Mouse (Mus musculus) v-Abl transformed pro-B cells (cell line): ENCODE data around the gene Gnb5.

Source experiments
- in situ Hi-C, 2 experiments: fragments of 400-800 bp; cut with MboI; formaldehyde crosslinking; loops; one replicate each; pipeline ENCODE4 v1.15.1; 2025; ENCODE audit not compliant: unreplicated experiment in 2 of 2

The Gnb5 gene

DNA sequence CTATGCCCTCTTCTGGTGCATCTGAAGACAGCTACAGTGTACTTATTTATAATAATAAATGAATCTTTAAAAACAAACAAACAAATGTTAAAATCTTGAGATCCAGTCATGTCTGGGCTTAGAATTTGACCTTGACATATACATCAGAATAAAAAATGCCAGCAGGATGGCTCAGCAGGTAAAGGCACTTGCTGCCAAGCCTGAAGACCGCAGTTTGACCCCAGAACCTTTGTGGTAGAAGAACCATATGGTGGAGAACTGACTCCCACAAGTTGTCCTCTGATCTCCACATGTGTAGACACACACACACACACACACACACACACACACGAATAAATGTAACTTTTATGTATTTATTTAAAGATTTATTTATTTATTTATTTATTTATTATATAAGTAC, 3.1 kb upstream of the Gnb5 start:
- in situ Hi-C loops, result no loop called here

DNA sequence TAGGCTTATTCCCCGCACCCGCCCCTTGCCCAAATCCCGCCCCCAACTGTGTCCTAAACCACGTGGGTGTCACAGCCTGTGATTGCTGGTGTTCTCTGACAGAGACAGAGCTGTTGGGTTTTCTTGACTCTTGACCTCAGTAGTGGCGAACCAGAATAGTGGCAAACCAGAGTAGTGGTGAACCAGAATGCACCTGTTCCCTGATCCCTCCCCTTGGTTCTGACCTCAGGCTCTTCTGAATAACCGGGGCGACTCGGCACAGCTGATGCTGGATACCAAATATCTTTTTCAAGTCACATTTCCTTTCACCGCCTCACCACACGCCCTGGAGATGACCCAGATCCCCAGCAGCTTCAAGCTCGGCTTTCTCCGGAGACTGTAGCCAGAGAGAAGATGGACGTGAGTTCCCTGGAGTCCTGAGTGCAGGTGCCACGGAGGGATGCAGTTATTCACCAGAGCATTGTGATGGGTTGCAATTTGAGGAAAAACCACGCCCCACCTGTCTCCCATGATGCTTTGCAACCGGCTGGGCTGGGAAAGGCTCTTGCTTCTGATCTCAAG, 2.3 kb upstream of the Gnb5 start:
- in situ Hi-C loops, result no loop called here

DNA sequence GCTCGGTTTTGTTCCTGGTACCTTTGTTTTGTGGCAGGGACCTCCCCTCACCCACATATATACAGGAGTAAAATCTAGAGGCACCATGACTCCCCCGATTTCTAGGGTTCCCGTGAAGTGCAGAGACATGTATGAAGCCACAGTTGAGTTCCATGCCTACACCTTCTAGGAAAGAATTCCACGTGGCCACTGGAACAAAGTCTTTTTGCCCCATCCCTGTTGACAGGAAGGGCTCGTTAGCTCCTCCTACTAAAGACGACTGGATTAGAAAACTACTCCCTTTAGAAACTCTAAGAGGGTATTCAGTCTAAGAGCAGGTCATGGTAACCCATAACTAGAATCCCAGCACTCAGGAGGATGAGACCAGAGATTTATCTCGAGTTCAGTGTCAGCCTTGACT, 1.8 kb upstream of the Gnb5 start:
- in situ Hi-C loops, result no loop called here

DNA sequence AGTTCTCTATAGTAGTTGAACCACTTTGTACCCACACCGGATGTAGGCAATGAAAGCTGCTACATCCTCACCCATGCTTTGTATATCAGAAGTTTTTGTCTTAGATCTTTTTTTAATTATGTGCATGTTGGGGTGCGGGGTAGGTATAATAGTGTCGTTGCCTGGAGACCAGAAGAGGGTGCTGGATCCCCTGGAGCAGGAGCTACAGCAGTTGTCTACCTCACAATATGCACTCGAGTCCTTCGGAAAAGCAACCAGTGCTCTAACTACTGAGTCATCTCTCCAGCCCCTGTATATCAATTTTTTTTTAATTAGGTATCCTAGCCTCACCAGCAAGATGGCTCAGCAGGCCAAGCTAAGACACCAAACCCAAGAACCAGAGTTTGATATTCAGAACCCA, 927 bp downstream of the Gnb5 start:
- in situ Hi-C loops, result no loop called here

DNA sequence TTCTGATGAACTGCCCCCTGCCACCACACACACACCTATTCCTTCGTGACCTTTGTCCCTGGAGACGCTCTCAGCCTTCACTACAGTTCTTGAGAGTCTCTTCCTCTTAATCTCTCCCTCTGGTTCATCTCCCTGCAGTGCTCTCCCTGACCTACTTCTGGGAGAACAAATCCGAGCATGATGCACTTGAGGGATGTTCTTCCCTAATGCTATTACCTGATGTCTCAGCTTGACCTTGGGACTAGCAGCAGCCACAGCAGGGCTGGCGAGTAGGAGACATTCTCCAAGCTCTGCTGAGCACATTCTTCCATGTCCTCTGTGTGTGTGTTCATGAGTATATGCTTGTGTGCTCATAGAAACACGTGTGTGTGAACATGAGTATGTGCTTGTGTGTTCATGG, 2.5 kb downstream of the Gnb5 start:
- in situ Hi-C loops, result no loop called here

DNA sequence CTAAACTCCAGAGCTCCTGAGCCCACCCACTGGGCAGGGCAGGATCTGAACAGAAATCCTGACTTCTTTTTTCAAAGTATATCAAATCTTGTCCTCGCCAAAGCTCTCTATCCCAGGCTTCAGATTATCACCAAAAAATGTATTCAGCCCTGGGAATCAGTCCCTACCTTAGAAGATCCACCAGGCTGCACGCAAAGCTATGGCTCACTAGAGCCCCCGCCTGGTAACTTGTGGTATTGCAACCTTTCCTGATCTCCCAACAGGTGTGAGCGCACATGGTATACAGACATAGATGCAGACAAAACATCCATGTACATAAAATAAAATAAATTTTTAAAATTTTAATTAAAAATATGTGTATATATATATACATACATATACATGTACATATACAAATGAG, 5.9 kb downstream of the Gnb5 start:
- in situ Hi-C loops, result no loop called here

DNA sequence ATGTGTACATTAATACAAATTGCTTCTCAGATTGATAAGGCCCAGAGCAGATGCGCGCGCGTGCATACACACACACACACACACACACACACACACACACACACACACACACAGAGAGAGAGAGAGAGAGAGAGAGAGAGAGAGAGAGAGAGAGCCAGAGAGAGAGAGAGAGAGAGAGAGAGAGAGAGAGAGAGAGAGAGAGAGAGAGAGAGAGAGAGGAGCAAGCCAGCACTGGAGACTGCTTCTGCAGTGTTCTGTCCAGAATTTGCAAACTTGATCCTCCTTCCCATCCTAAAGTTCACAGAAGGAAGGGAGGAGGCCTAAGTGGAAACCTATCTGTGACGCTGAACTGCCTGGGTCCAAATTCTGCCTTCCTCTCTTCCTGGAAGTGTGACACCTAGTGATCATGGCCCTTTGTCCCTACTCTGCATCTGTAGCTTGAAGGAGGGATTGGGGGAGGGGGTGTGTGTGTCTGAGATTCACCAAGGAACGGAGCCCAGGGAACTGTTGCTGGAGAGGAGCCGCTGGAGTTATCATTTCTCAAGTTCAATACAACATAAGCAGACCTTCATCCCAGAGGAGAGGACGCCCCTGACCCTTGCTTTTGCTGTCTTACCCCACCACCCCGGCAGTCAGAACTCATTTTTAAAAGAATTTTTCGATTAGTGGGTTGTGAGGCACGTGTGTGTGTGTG, 7.2 kb downstream of the Gnb5 start:
- in situ Hi-C loops, result no loop called here

DNA sequence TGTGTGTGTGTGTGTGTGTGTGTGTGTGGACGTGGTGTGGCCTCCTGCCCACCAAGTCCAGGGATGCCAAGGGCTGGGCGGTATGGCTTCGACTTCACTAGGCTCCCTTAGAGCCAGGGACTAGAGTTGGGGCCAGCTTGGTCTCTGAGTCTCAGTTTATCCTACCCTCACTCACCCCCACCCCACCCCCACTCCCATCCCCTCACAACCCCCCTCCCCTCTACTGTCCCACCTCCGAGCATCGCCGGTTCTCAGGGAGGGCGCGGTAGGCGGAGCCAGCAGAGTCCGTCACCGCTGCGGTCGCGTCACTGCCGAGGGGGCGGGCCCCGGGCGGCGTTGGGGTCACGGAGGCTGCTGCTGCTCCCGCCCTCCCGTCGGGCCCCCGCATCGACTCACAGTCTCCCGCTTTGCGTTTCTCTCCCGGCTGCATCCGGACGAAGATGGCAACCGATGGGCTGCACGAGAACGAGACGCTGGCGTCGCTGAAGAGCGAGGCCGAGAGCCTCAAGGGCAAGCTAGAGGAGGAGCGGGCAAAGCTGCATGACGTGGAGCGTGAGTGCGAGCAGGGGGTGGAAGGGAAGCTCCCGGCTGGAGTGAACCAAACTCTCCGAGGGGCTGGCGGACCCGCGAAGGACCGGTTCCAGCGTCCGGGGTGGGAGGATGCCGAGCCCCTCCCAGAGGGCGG, 7.9 kb downstream of the Gnb5 start:
- in situ Hi-C loops, result no loop called here

DNA sequence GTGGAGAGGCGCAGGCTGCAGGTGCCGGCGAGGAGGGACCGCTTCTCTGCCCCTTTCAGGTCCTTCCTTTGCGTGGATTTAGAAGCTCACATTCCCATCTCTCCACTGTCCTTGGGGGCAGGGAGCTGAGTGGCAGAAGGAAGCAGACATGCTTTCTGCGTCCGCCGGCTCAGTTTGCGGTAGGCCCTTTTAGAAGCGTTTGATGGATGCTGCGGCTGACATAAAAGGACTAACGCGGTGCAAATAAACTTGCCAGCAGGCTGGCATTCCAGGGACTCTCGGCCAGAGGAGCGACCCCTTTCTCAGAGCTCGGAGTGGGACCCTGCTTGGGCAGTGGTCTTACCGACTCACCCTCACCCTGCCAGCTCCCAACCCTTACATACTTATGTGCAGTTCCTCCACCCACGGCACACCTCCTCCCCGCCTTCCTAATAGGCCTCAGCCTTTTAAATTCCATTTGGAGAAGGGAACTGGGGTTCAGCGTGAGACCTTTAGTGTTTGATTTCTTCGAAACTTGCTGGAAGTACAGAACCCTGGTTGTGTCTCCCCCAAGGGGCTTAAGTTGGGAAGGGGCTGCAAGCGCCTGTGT, 8.5 kb downstream of the Gnb5 start:
- in situ Hi-C loops, result no loop called here

DNA sequence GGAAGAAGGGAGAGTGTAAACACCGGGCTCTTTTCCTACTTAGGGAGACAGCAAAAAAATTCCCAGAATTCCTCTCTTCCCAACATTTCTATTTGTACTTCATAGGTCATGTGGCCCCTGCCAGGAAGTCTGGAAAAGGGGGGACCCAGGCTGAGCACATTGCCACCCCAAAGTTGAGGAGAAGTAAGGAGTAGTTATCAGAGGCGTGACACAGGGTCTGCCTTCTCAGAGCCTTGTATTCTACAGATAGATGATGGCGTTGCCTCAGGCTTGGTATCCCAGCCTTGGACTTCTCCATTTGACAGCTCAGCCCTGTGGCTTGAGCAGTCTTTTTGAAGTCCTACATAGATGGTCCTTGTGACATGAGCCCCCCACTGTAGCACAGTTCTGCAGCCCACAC, 9.2 kb downstream of the Gnb5 start:
- in situ Hi-C loops, result no loop called here

DNA sequence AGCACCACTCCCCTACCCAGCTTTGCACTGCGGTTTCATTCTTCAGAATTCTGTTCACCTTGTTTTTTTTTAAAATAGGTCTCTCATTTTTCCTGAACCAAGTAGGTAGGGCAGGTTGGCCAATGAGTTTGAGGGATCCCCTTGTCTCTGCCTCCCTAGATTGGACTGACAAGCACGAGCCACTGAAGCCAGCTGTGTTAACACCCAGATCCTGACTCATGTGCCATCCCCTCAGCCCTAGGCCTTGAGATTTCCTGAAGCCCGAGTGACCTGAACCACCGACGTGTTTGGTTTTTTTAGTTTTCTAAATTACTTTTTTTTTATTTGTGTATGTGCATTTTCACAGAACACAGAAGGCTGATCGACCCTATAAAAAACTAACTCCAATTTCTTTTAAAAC, 10.7 kb downstream of the Gnb5 start:
- in situ Hi-C loops, result no loop called here

DNA sequence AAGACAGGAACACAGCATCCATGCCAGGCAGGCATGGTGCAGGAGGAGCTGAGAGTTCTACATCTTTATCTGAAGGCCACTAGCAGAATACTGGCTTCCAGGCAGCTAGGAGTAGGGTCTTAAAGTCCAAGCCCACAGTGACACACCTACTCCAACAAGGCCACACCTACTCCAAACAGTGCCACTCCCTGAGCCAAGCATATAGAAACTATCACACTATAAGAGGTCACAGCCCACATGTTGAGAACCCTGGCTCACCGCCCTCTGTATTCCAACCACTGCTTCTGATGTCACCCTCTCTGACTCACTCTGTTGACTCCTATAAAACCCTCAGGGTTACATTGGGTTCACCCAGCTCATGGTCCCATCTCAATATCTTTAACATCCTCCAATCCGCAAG, 12.1 kb downstream of the Gnb5 start:
- in situ Hi-C loops, result no loop called here

DNA sequence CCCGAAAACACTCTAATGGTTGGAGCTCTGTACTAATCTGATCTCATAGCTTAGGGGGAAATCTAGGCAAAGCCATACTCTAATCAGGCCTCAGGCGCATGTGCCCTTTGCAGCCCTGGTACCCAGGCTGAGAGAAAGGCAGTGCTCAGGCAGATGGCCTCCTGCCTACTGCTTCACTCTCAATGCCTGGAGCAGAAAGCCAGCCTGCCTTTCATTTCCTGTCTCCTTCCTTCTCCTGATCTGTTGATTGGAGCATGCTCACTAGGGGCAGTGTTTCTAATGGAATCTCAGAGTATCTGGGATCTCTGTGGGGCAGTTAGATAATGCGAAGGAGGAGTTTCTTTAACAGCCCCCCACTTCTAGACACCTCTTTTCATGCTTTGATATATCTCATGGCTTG, 13.3 kb downstream of the Gnb5 start:
- in situ Hi-C loops, result no loop called here

DNA sequence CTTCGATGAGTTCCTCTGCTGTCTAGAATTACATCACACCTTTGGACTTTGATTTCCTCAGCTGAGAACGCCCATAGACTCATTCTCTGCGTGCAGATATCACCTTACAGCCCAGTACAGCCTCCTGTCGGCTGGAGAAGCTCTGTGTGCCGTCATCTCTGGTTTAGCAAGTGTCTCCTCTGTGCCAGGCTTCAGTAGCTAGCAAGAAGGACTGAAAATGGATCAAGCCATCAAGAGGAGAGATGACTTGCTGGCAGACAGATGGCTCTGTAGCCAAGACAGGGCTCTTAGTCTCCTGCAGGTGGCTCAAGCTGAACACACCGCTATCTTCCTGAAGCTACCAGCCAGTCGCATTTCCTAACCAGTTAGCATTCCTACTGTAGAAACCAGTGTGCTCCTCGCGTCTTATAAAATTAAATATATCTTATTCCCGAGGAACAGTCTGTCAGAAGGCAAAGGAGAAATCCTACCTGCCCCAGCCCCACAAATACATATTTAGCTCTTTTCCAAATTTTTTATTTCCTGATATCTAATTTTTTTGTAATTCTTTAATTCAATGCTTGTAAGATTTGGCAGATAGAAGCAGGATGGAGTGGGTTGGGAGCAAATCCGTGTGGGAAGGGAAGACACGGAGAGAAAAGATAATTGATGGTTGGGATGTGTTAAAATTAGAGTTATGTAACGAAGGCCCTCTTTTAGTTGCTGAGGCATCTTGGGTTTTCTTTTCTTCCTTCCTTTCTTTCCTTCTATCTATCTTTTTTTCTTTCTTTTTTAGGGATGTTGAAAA, 16.2 kb downstream of the Gnb5 start:
- in situ Hi-C loops, result no loop called here

DNA sequence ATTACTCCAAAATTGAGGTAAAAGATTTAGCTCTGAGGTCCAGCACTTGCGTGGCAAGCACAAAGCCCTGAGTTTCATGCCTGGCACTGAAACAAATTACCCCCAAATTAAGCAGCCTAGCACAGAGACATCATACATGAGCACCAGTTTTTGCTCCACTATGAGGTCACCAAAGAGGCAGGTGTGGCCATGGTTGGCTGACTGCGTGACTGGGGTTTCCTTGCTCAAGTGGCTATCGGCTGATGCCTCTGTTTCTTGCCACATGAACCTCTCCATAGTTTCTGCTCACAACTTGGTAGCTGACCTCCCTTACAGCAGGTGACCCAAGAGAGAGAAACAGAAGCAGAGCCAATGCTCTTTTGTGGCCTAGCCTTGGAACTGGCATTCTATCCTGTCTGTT, 22.0 kb downstream of the Gnb5 start:
- in situ Hi-C loops, result no loop called here

DNA sequence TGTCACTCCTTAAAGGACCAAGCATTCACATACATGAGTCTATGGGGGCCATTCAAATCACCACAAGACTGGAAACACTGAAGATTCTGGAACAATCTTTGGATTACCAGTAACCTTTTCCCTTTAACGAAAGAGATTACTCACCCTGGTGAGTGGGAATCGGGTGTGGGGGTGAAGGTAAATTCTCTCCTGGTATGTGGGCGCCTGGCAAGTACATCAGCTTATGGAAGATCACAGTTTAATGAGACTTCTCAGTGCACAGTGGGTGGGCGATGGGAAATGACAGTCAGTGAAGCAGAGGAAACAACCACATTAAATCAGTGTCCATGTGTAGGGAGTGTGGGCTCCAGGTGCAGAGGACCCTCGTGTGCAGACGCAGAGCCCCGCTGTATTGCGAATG, 24.7 kb downstream of the Gnb5 start:
- in situ Hi-C loops, result no loop called here

DNA sequence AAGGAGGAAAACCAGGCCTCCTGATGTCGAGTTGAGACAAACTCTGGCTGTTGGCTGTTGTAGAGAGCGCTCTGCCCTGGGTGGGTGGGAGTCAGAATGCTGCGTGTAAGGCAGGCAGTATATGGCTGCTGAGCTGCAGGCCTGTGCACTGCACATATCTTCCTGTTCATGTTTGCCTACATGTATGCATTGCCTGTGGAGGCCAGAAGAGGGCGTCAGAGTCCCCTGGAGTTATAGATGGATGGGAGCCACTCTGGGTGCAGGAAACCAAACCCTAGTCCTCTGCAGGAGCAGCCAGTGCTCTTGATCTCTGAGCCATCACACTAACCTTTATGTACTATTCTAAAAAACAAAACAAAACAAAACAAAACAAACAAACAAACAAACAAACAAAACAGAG, 28.4 kb downstream of the Gnb5 start:
- in situ Hi-C loops, result no loop called here

DNA sequence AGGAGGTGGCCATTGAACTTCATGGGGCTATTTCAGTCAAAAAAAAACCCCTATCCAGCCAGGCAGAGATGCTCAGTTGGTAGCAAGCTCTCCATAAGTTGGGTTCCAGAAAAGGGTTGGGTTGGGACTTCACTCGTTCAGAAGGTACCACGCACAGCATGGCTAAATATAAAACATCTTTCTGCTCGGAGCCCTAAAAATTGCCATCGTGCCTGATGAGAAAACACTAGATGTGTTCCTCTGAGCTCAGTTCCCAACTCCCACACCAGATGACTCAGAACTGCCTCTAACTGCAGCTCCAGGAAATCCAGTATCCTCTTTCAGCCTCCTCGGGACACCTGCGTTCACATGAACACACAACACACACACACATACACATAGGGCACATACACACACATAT, 31.9 kb downstream of the Gnb5 start:
- in situ Hi-C loops, result no loop called here

DNA sequence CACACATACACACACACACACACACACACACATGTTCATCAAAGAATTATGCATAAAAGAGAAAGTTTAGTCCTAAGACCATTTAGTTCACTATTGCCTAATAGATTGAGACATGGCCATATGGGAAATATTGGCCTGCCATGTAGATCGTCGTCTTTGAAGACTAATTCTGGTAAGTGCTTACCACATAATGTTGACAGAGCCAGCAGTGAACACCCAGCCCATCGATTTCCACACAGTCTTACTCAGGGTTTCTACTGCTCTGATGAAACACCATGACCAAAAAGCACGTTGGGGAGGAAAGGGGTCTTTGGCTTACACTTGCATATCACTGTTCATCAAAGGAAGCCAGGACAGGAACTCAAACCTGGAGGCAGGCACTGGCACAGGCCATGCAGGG, 36.3 kb downstream of the Gnb5 start:
- in situ Hi-C loops, result no loop called here

DNA sequence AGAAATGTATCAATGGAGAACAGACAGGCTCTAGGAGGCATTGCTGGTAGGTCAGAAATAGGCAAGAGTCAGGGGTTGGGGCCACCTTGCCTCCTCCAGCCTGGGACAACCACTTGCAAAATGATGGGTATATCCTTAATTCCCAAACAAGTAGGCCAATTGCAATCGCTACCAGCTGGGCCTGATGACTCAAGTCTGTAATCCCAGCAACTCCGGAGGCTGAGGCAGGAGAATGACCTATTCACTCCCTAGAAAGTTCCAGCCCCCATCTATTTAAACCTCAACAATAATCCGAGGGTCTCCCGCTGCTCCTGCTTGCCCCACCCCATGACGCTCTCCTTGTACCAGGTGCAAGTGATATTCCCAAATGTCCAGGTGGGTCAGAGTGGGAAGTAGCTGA, 41.4 kb downstream of the Gnb5 start, which contains the start of gene Bcl2l10:
Gene Bcl2l10, plus strand, starts transcription at position 301 of the 400 bp plus-strand sequence.
- in situ Hi-C loops, result no loop called here

DNA sequence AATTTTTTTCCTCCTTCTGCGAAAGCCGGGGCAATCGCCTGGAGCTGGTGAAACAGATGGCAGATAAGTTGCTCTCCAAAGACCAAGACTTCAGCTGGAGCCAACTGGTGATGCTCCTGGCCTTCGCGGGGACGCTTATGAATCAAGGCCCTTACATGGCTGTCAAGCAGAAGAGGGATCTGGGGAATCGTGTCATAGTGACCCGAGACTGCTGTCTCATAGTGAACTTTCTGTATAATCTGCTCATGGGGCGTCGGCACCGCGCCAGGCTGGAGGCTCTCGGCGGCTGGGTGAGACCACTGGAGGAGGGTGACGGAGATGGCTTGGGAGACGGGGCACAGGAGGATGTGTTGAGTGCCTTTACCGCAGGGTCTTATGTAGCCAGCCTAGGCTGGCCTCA, 42.0 kb downstream of the Gnb5 start:
- in situ Hi-C loops, result no loop called here
